Mouse (Mus musculus): ENCODE data around the gene Ndufa12. TPM values are rescaled to one million over a fixed set of nuclear protein-coding genes. Genes with fewer than 3 reads are reported as not detected.

Ndufa12 gene
- polyA plus RNA-seq, 2 experiments = 198 to 377 TPM

GRCm38 (mm10) chr10:94253260-94253807 is 54.8 kb downstream of the Ndufa12 start:
- Histone ChIP-seq H3K4me2 (replicated peaks; ENCODE audit: low read depth, low read length, severe bottlenecking) (no peak overlapping the region), H3K9ac (ENCODE audit: low read depth, low read length, severe bottlenecking) (no peak overlapping the region), H3K4me3 (replicated peaks; ENCODE audit: low read length) (no peak overlapping the region), H3K27ac (replicated peaks; ENCODE audit: low read depth, low read length) (no peak overlapping the region), H3K36me3 (ENCODE audit: control insufficient read depth, insufficient read depth, low read length) (no peaks in the 10 kb centered on the region), H3K9me3 (ENCODE audit: control insufficient read depth, low read length) (no peaks in the 10 kb centered on the region), H3K4me1 (ENCODE audit: control insufficient read depth, insufficient read depth, low read length) (no peaks in the 10 kb centered on the region), H3K27me3 (ENCODE audit: control insufficient read depth, insufficient read depth, low read length) (no peaks in the 10 kb centered on the region)
- ATAC-seq (ENCODE audit: low FRiP score, low read depth) (no peak), DNase-seq (ENCODE audit: low spot score) (no peak)
- WGBS = 71% methylated on average over 17 of the region's 17 CpGs
- no peak for TF ChIP-seq POLR2A (IDR thresholded peaks at IDR 0.05; ENCODE audit: borderline replicate concordance, extremely low read depth, insufficient read depth, insufficient read length)

DNA sequence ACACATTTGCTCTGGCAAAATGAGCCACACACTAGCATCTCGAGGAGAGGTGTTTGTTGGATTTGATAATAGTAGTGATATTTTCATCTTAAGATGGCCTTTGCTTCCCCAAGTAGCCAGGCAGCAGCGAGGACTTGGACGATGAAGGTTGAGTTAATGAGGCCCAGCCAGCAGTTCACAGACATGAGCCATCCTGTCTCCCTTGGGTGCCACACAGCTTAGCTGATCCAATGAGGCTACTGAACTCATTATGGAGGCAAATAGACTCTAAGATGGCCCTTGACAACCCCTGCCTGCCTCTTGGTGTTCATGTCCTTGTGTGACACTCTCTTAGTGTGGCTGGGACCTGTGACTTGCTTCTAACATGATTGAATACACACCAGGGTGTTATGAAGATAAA is 56.2 kb downstream of the Ndufa12 start:
- 72% methylated on average over 3 of the region's 3 CpGs for WGBS
- DNase-seq (ENCODE audit: low spot score) (no peak), ATAC-seq (ENCODE audit: low FRiP score, low read depth) (no peak)
- Histone ChIP-seq H3K4me1 (ENCODE audit: control insufficient read depth, insufficient read depth, low read length) (no peaks in the 10 kb centered on the region), H3K4me2 (replicated peaks; ENCODE audit: low read depth, low read length, severe bottlenecking) (no peak overlapping the region), H3K4me3 (replicated peaks; ENCODE audit: low read length) (no peak overlapping the region), H3K27ac (replicated peaks; ENCODE audit: low read depth, low read length) (no peak overlapping the region), H3K9me3 (ENCODE audit: control insufficient read depth, low read length) (no peaks in the 10 kb centered on the region), H3K36me3 (ENCODE audit: control insufficient read depth, insufficient read depth, low read length) (no peaks in the 10 kb centered on the region), H3K27me3 (ENCODE audit: control insufficient read depth, insufficient read depth, low read length) (no peaks in the 10 kb centered on the region), H3K9ac (ENCODE audit: low read depth, low read length, severe bottlenecking) (no peak overlapping the region)
- no peak for TF ChIP-seq POLR2A (IDR thresholded peaks at IDR 0.05; ENCODE audit: borderline replicate concordance, extremely low read depth, insufficient read depth, insufficient read length)

DNA sequence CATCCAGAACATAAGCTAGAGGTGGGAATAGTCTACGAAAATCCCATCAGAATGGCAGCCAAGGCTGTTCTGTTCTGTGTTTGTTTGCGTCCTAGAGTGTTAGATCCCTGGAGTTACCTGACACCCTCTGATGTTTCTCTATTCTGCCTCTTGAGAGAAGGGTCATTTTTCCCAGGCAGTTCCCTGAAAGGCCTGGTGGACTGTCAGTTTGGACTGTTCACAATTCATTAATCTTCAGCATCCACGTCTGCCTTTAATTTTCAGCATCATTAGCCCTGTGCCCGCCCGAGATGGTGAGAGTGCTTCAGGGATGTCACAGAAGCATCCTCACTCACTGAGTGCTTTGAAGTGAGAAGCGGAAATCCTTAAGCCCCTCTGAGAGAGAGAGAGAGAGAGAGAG is 57.2 kb downstream of the Ndufa12 start:
- no peak overlapping the region for H3K27ac ChIP-seq (replicated peaks; ENCODE audit: low read depth, low read length)
- H3K4me2 ChIP-seq (replicated peaks; ENCODE audit: low read depth, low read length, severe bottlenecking) = no peak overlapping the region
- H3K27me3 ChIP-seq (ENCODE audit: control insufficient read depth, insufficient read depth, low read length) = no peaks in the 10 kb centered on the region
- no peaks in the 10 kb centered on the region for H3K9me3 ChIP-seq (ENCODE audit: control insufficient read depth, low read length)
- TF ChIP-seq POLR2A (IDR thresholded peaks at IDR 0.05; ENCODE audit: borderline replicate concordance, extremely low read depth, insufficient read depth, insufficient read length) = no peak
- H3K4me3 ChIP-seq (replicated peaks; ENCODE audit: low read length) = no peak overlapping the region
- DNase-seq (ENCODE audit: low spot score) = no peak
- no peaks in the 10 kb centered on the region for H3K4me1 ChIP-seq (ENCODE audit: control insufficient read depth, insufficient read depth, low read length)
- no peak overlapping the region for H3K9ac ChIP-seq (ENCODE audit: low read depth, low read length, severe bottlenecking)
- ATAC-seq (ENCODE audit: low FRiP score, low read depth) = no peak
- 19% methylated on average over 6 of the region's 6 CpGs for WGBS
- H3K36me3 ChIP-seq (ENCODE audit: control insufficient read depth, insufficient read depth, low read length) = no peaks in the 10 kb centered on the region

DNA sequence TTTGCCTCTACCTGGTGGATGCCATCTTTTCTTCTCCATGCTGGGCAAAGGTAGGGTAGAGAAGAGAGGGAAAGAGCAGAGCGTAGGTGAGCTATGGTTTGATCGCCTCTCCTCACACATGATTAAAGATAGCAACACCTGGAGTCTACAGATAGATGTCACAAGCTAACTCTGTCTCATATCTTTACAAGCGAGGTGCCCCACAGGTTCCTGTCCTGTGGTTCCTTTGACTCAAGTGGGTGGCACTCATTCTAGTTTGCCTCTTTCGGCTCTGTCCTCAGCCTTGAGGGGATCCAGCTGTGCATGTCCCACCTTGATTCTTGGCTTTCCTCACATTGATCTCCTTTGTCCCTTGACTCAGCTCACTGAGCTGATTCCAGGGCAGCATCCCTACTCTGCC is 58.0 kb downstream of the Ndufa12 start:
- WGBS = 85% methylated on average over 4 of the region's 4 CpGs
- H3K4me1 ChIP-seq (ENCODE audit: control insufficient read depth, insufficient read depth, low read length) = no peaks in the 10 kb centered on the region

GRCm38 (mm10) chr10:94260544-94260943 is 62.0 kb downstream of the Ndufa12 start:
- ATAC-seq (ENCODE audit: low FRiP score, low read depth) = no peak
- Histone ChIP-seq H3K27ac (replicated peaks; ENCODE audit: low read depth, low read length) (no peak overlapping the region), H3K4me3 (replicated peaks; ENCODE audit: low read length) (no peak overlapping the region), H3K4me2 (replicated peaks; ENCODE audit: low read depth, low read length, severe bottlenecking) (no peak overlapping the region), H3K9ac (ENCODE audit: low read depth, low read length, severe bottlenecking) (no peak overlapping the region), H3K36me3 (ENCODE audit: control insufficient read depth, insufficient read depth, low read length) (no peaks in the 10 kb centered on the region), H3K4me1 (ENCODE audit: control insufficient read depth, insufficient read depth, low read length) (no peaks in the 10 kb centered on the region), H3K27me3 (ENCODE audit: control insufficient read depth, insufficient read depth, low read length) (no peaks in the 10 kb centered on the region), H3K9me3 (ENCODE audit: control insufficient read depth, low read length) (no peaks in the 10 kb centered on the region)
- no peak for DNase-seq (ENCODE audit: low spot score)
- TF ChIP-seq POLR2A (IDR thresholded peaks at IDR 0.05; ENCODE audit: borderline replicate concordance, extremely low read depth, insufficient read depth, insufficient read length) = no peak
- 81% methylated on average over 1 of the region's 1 CpGs for WGBS

More for the DNA sequence above, 58.0 kb downstream of the Ndufa12 start:
- TF ChIP-seq POLR2A (IDR thresholded peaks at IDR 0.05; ENCODE audit: borderline replicate concordance, extremely low read depth, insufficient read depth, insufficient read length) = no peak
- Histone ChIP-seq H3K27ac (replicated peaks; ENCODE audit: low read depth, low read length) (no peak overlapping the region), H3K9ac (ENCODE audit: low read depth, low read length, severe bottlenecking) (no peak overlapping the region), H3K36me3 (ENCODE audit: control insufficient read depth, insufficient read depth, low read length) (no peaks in the 10 kb centered on the region), H3K4me2 (replicated peaks; ENCODE audit: low read depth, low read length, severe bottlenecking) (no peak overlapping the region), H3K9me3 (ENCODE audit: control insufficient read depth, low read length) (no peaks in the 10 kb centered on the region), H3K4me3 (replicated peaks; ENCODE audit: low read length) (no peak overlapping the region), H3K27me3 (ENCODE audit: control insufficient read depth, insufficient read depth, low read length) (no peaks in the 10 kb centered on the region)
- DNase-seq (ENCODE audit: low spot score) = no peak
- ATAC-seq (ENCODE audit: low FRiP score, low read depth) = no peak

DNA sequence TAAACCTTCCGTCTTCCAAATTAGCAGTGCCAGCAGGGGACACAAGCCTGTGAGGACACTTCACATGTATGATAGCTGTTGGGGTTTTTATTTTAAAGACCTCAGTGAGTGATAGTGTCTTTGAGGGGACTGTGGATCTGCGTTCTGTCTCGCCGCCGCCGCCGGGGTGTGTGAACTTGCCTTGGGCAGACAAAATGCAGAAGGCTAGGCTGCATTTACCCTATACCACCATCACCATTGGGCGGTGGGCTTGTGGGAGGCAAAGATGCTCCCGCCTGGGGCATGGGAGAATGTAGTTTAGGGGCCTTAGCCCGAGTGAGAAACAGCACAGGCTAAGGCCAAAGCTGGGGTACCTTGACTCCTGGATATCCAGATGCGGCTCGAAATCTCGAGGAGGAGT is 64.1 kb downstream of the Ndufa12 start:
- no peak overlapping the region for H3K4me2 ChIP-seq (replicated peaks; ENCODE audit: low read depth, low read length, severe bottlenecking)
- WGBS = 89% methylated on average over 13 of the region's 13 CpGs
- no peak overlapping the region for H3K27ac ChIP-seq (replicated peaks; ENCODE audit: low read depth, low read length)
- ATAC-seq (ENCODE audit: low FRiP score, low read depth) (no peak), DNase-seq (ENCODE audit: low spot score) (no peak)
- no peak overlapping the region for H3K4me3 ChIP-seq (replicated peaks; ENCODE audit: low read length)
- TF ChIP-seq POLR2A (IDR thresholded peaks at IDR 0.05; ENCODE audit: borderline replicate concordance, extremely low read depth, insufficient read depth, insufficient read length) = no peak
- H3K36me3 ChIP-seq (ENCODE audit: control insufficient read depth, insufficient read depth, low read length) = no peaks in the 10 kb centered on the region
- H3K4me1 ChIP-seq (ENCODE audit: control insufficient read depth, insufficient read depth, low read length) = no peaks in the 10 kb centered on the region
- no peak overlapping the region for H3K9ac ChIP-seq (ENCODE audit: low read depth, low read length, severe bottlenecking)
- no peaks in the 10 kb centered on the region for H3K9me3 ChIP-seq (ENCODE audit: control insufficient read depth, low read length)
- no peaks in the 10 kb centered on the region for H3K27me3 ChIP-seq (ENCODE audit: control insufficient read depth, insufficient read depth, low read length)

Measured in limb, embryonic 14.5 days (tissue).